Mouse (Mus musculus) left cerebral cortex, adult 11 months (tissue): ENCODE data around the gene Smad5.

Source experiments
- DNase-seq: peaks from one replicate; pipeline ENCODE4 v3.0.0; 2022; ENCODE audit warnings: low spot score

Gene Smad5

GRCm38 (mm10) chr13:56753192-56753951 is 50.6 kb downstream of the Smad5 start, which contains the start of gene Gm45623:
Gm45623 (minus strand) TSS chr13:56753827.
- DNase-seq: no peak

DNA sequence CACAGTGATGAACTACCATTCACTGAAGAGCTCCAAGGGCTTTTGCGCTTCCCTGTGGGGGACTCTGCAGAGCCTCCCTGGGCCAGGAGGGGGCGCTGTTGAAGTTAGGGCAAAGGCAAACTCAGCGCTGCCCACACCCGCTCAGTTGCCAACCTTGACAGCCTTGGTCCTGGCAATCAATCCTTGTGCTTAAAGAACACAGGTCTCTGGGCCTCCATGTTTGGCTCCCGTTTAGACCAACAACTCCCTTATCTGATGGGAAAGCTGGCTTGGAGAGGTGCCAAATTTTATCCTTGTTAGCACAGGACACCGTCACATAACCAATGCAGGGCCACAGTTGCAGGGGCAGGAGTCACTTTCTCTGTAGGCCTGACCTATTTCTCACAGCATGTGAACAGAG is 53.1 kb downstream of the Smad5 start:
- no peak for DNase-seq

GRCm38 (mm10) chr13:56757201-56757600 is 54.4 kb downstream of the Smad5 start:
- DNase-seq: no peak

- DNase-seq: peak; percentile 53
These were observed 55.7 kb downstream of the Smad5 start for GRCm38 (mm10) chr13:56758492-56758891.

DNA sequence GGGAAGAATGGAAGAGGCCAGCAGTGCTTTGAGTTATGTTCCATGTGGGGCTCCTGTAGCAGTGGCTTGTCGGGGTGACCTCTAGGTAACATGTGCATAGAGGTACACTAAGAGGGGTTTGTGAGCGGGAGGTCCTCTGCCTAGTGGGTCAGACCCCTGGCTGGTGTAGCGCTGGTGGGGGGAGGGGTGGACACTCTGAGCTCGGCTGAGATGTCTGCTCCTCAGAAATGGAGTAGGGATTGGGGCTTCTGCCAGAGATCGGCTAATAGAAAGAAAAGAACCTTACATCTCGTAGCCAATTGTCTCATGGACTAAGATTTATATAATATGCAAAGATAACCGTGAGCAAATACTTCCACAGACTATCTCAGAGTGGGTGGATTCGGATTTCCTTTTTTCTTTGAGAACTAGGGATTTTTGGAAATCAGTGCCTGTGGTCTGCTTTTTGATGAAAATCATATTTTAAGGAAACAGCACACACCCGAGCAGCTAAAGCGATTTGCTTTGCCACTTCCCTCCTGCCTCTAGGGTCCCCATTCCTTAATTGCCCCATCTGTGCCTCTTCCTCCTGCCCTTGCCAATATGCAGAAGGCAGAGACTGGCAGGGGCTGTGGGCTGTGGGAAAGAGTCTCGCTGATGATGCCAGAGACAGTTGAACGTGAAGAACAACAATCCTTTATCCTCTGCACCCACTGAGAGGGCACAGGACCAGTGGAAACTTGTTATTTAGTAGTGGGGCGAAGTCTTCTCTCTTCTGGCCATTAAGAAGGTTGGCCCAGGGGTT is 59.8 kb downstream of the Smad5 start:
- DNase-seq: no peak

DNA sequence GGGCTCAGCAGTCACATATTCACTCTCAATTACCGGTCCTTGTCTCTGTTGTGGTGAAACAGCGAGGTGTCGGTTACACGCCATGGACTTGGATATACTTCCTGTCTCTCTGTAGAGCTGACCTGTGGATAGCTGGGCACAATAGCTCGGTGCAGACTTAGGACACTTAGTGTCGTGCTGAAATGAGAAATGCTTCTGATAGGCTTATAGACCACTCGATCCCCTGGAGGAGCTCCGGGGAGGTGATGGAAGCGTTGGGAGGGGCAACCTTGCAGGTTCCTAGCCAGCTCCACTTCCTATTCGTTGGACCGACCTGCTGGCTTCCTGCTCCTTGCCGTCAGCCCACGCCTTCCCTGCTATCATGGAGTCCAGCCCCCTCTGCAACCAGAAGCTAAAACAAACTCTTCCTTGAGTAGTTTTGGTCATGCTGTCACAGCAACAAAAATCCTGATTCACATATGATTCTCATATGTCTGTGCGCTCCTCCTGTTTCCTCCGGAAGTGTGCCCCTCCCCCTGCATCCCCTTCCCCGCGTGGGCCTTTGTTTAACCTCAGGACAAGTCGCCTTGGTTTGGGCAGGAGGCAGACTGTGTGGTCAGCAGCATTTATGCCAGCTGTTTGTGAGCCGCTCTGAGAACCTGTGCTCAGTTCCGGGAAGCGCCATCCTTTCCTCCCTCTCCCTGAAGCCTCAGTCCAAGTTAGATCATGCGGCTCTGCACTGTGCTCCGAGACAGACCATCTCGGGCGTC is 62.6 kb downstream of the Smad5 start:
- no peak for DNase-seq

- DNase-seq: no peak
These were observed 63.4 kb downstream of the Smad5 start for GRCm38 (mm10) chr13:56766211-56766610.

GRCm38 (mm10) chr13:56769431-56769830 is 66.6 kb downstream of the Smad5 start:
- DNase-seq: no peak

- DNase-seq: no peak
These were observed 67.3 kb downstream of the Smad5 start for GRCm38 (mm10) chr13:56770136-56770578.

GRCm38 (mm10) chr13:56770786-56771185 is 68.0 kb downstream of the Smad5 start:
- no peak for DNase-seq

DNA sequence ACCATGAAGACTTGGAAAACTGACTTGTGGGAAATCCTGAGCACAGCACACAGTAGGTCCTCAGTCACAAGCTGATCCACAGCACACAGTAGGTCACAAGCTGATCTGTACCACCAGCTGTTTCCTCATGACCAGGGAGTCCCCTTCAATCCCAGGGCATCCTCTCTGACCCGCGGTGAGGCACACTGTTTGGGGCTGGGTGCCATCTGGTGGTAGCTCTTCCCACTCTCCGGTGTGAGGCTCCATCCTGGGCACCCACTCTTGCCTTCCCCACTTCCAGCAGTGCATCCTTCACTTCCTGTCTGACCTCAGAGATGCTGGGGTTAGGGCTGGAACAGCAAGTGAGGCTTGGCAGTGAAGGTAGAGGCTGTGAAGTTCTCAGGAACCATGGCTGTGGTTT is 69.8 kb downstream of the Smad5 start:
- no peak for DNase-seq

- DNase-seq: no peak
These were observed 70.6 kb downstream of the Smad5 start for GRCm38 (mm10) chr13:56773262-56773870.

DNA sequence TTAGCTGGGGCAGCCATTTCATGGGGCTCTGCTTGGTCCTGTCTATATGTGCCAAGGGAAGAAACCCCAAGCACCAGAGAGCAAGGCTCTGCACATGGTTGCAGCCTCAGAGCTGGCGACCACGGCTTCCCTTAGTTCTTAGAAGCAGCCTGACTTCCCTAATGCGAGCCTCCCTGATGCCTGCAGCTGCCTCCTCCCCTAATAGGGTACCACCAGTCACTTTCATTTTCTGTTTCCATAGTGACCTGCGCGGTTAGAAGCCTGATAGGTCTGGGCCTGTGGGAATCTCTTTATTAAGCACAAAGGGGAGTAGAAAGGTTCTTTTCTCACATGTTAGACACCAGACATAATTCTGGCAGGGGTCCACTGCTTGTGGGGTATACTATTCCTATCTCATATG is 71.5 kb downstream of the Smad5 start:
- no peak for DNase-seq

DNA sequence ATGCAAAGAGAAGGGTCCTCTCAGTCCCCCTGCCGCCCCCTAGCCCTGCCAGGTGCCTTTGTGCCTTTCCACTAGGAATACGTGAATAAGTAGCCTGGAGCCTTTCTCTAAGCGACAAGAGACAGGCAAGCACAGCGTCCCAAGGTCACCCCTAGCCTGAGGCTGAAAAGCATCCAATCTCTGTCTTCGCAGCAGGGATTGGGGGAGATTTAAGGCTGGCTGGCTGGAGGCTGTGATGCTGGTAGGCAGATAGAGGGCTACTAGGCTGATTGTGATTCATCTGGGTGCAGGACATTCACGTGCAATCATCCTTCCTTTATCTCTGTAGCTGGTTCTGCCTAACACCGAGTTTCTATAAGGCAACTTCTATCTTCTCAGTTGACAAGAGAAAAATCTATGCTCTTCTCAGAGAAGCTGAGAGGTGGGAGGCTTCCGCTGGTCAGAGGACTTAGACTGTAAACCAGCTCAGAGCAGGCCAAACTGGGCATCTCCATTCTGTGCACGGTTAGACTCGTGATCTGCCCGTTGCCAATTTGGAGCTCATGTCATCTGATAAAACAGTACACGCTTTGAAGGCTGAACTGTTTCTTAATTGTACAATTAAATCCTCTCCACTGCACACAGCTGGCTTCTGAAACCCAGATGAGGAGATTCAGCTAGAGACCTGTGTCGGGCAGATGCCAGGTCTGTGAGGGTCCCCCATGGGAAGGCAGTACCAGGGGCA is 78.1 kb downstream of the Smad5 start:
- DNase-seq: no peak

DNA sequence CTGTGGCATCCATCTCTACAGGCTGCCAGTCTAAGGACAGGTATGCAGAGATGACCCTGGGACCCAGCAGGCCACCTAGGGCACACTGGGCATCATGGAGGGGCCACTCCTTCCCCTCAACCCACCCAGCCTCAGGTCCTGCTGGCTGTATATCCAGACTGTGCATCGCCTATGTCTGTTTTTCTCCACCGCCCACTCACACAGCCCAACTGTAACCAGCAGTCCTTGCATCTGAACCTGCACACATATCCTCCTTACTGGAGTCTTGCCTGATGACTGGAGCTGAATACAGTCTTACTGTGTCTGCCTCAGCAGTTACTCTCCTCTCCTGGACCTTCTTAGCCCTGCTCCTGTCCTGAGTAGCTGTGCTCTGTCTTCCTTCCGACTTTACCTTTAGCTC is 78.9 kb downstream of the Smad5 start:
- no peak for DNase-seq

- peak; percentile 51 for DNase-seq
These were observed 79.8 kb downstream of the Smad5 start for GRCm38 (mm10) chr13:56782621-56783020.

GRCm38 (mm10) chr13:56790683-56791082 is 87.9 kb downstream of the Smad5 start:
- DNase-seq: no peak
